Mouse (Mus musculus) Patski (cell line): Measurements from ENCODE around the gene G6pc2. TPM values are rescaled to one million over a fixed set of nuclear protein-coding genes. Genes with fewer than 3 reads are reported as not detected.

ENCODE experiments used
- ATAC-seq: fragments of 100-300 bp; one replicate; pipeline ENCODE4 v1.8.0; 2021
- CTCF ChIA-PET: fragments of 350-600 bp; sonication (Branson Sonifier 250); formaldehyde crosslinking; loops from one replicate; lab custom pipeline; 2022; ENCODE audit warnings: inconsistent platforms; lab: Charles Lee
- POLR2A ChIA-PET: fragments of 350-600 bp; sonication (Branson Sonifier 250); formaldehyde crosslinking; loops from one replicate; lab custom pipeline; 2022; ENCODE audit warnings: antibody characterized with exemption, inconsistent platforms; lab: Charles Lee
- DNase-seq: peaks from one replicate; pipeline ENCODE4 v3.0.0-alpha.2; 2011; ENCODE audit warnings: low read depth, low spot score
- H3K27me3 ChIP-seq: fragments of 371-371 bp; one replicate; pipeline ENCODE4 v1.5.1; 2021
- CTCF ChIP-seq: fragments of 100-300 bp; IDR thresholded peaks from one replicate; pipeline ENCODE4 v1.5.1; 2021
- in situ Hi-C: fragments of 300-500 bp; cut with MboI; formaldehyde crosslinking; loops from 3 replicates; pipeline ENCODE4 v1.11.1; 2018; ENCODE audit warnings: low pct_unique_long_range_greater_than_20kb, mixed read lengths
- polyA plus RNA-seq: library from polyadenylated mRNA; unstranded; gene quantifications from one replicate; pipeline ENCODE4 v1.2.3, GENCODE M21; 2021

Gene G6pc2
- polyA plus RNA-seq, 1 experiment from 2014 or later, result 0.15 TPM

GRCm38 (mm10) chr2:69234976-69235678 lies 24.3 kb downstream of the G6pc2 start:
- H3K27me3 ChIP-seq, result peaks cover 2% of the 10 kb centered on the region
- in situ Hi-C loops, result no loop called here
- no peak for DNase-seq
- POLR2A ChIA-PET, result no interaction called here
- ATAC-seq, result no peak
- CTCF ChIA-PET, result interaction anchor here (1.6 kb wide), 1 partner anchor 35 kb away, joined by 4 read pairs; no protein-coding TSS in a partner anchor
- no peak for TF ChIP-seq CTCF

DNA sequence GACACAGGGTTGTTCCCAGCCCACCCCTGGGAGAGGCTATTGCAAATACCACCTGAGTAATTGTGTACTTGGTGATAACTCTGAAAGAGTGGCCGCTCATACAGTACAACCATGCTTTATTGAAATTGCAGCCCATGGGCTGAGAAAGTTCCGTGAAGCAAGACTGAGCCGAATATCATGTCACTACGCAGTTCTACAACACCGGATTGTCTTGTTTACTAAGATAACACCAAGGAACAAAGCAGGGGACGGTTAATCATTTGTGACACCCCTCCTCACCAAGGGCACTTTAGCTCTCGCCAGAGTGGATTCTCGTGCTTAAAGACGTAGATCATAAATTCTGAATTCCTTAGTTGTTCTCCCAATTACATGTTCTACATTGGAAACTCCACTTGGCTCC lies 28.4 kb downstream of the G6pc2 start:
- TF ChIP-seq CTCF, result no peak
- H3K27me3 ChIP-seq, result no peaks in the 10 kb centered on the region
- ATAC-seq, result no peak
- DNase-seq, result no peak
- in situ Hi-C loops, result no loop called here
- ChIA-PET POLR2A (no interaction called here), CTCF (interaction anchor here (1.0 kb wide), 1 partner anchor 37 kb away, joined by 4 read pairs; no protein-coding TSS in a partner anchor)

- no peaks in the 10 kb centered on the region for H3K27me3 ChIP-seq
- no peak for DNase-seq
- POLR2A ChIA-PET, result no interaction called here
- in situ Hi-C loops, result no loop called here
- no peak for ATAC-seq
- CTCF ChIA-PET, result no interaction called here
- no peak for TF ChIP-seq CTCF
Measured at GRCm38 (mm10) chr2:69244924-69245323, 34.1 kb downstream of the G6pc2 start.

DNA sequence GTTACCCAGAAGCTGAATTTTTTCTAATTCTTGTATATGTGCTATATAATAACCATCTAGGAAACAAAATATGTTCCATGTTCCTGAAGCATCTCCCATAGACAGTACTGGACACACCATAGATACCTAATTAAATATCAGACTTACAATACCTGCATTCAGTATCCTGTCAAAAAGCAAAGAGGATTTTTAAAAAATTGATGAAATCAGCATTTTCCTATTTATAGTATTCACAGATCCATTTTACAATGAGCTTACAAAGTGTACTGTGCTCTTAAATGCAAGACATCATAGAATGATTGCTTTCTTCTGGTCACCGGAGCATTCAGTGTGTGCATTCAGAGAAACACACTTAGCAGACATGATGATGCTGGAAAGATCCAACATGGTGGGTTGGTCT lies 36.2 kb downstream of the G6pc2 start:
- H3K27me3 ChIP-seq, result no peaks in the 10 kb centered on the region
- in situ Hi-C loops, result no loop called here
- ChIA-PET CTCF (no interaction called here), POLR2A (no interaction called here)
- DNase-seq (no peak), ATAC-seq (no peak)
- TF ChIP-seq CTCF, result no peak

DNA sequence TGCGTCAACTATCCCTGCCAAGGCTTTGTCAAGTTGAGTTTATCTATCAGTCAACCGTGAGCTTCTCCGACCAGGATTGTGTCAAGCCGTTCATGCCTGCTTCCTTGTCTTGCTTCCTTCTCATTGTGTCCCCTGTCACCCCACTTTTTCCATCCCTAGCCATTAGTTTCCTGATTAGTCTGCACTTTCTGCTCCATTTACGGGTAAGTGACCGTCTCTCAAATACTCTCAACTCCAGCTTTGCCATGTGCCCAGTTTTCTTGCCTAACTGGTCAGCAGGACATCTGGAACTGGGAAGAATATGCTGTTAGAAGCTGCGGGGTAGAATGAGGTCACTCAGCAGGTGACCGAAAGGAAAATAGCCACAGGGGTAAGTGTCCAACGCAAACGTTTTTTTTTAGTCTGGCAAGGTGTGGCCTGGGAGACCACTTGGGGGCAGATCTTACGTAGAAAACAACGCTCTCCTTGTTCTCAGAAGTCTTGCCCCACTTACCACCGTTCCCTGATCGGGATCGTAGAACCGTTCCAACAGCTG lies 37.4 kb downstream of the G6pc2 start:
- no peaks in the 10 kb centered on the region for H3K27me3 ChIP-seq
- no peak for TF ChIP-seq CTCF
- ChIA-PET POLR2A (no interaction called here), CTCF (no interaction called here)
- in situ Hi-C loops, result no loop called here
- ATAC-seq (no peak), DNase-seq (no peak)

DNA sequence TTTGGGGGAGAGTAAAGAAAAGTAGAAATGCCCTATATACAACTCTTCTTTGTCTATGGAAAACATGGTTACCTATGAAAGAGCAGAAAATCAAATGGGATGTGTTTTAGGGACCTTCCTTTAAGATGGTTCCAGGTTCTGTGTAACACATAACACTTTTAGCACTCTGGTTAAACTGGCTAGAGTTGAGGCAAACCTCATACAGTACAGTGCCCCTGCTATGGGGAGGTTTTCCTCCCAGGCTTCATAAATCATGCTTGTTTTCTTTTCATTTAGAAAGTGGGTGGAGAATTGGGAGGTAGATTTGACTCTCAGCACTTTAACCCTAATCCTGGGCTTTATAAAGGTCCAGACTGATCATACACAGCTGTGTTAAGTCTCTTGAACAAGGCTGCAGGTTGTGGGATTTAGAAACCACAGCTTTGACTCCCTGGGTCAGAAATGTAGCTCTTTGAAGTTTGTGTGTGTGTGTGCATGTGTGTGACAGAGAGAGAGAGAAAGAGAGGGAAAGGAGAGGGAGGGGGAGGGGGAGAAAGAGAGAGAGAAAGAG lies 53.3 kb downstream of the G6pc2 start:
- H3K27me3 ChIP-seq, result no peaks in the 10 kb centered on the region
- in situ Hi-C loops, result no loop called here
- ATAC-seq (no peak), DNase-seq (no peak)
- ChIA-PET POLR2A (interaction anchor here (0.7 kb wide), 1 partner anchor 507 kb away, joined by 3 read pairs; no protein-coding TSS in a partner anchor), CTCF (no interaction called here)
- no peak for TF ChIP-seq CTCF

DNA sequence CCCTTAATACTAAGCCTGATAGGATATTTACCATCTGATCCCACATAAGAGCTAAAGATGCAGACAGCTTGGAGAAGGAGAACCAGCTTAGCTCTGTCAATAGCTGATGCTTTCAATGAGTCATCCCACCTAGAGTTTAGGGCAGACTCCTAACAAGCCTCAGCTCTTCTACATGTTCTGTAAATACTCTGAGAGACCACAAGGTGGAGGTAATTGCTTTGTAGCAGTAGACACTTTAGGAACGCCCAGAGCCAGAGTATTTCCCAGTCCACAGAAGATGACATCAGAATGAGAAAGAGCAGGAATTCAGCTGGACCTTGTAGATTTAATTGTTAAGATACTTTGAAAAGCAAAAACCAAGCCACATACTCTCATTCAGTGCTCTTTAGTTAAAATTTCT lies 65.0 kb downstream of the G6pc2 start:
- ChIA-PET CTCF (interaction anchor here (1.0 to 5.0 kb wide), 12 partner anchors 9 to 170 kb away, joined by 3 to 58 read pairs (median 4); partner anchors contain the start of gene Dhrs9), POLR2A (interaction anchor here (0.7 to 0.9 kb wide), 2 partner anchors 13 to 152 kb away, joined by 3 read pairs; no protein-coding TSS in a partner anchor)
- H3K27me3 ChIP-seq, result no peaks in the 10 kb centered on the region
- in situ Hi-C loops, result loop anchor here (5.0 kb wide), 2 partner anchors 151 to 489 kb away; no protein-coding TSS in a partner anchor
- TF ChIP-seq CTCF, result peak; percentile 80
- ATAC-seq, result peak; percentile 94
- DNase-seq, result peak; percentile 37

Other genes starting within 250 kb of the G6pc2 start
- 0.10 TPM for gene Nostrin, start 75.3 kb upstream of the G6pc2 start, polyA plus RNA-seq
- gene Spc25, start 4.9 kb upstream of the G6pc2 start, polyA plus RNA-seq, result 47.6 TPM
- 0.03 TPM for gene Abcb11, start 131.5 kb downstream of the G6pc2 start, polyA plus RNA-seq
- 0.55 TPM for gene Dhrs9, start 169.4 kb downstream of the G6pc2 start, polyA plus RNA-seq